Mouse (Mus musculus): ENCODE data around the gene Acp4. TPM values are rescaled to one million over a fixed set of nuclear protein-coding genes. Genes with fewer than 3 reads are reported as not detected.

Acp4 gene
- total and polyA plus RNA-seq, 3 experiments = 0.57 TPM; not detected in 2

DNA sequence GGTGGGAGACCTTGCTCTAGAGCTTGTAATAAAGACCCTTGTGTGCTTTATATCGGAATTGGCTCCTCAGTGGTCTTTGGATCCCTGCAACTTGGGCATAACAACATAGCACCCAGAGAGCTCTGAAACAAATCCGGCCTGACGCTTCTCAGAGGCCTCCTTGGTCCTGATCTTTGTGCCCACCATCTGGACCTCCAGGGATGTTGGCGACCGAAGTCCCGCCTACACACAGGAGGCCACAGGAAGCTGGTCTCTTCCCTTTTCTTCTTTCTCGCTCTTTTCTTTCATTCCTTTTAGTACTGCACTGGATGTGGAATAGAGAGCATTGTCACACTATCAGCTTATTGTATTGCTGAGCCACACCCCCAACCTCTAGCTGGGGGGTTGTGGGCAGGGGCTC lies 16.3 kb upstream of the Acp4 start:
- dilution Hi-C loops (cut with MboI; ENCODE audit: extremely low pct_ligation_motif_present, extremely low pct_unique_long_range_greater_than_20kb, low sequenced_read_pairs) = no loop called here
- TF ChIP-seq PAX5 (IDR thresholded peaks at IDR 0.05; ENCODE audit: low read length) (no peak), POLR2AphosphoS2 (IDR thresholded peaks at IDR 0.05; ENCODE audit: low read depth, low read length) (no peak), CHD1 (IDR thresholded peaks at IDR 0.05; ENCODE audit: low read depth, low read length) (no peak), EP300 (IDR thresholded peaks at IDR 0.05; ENCODE audit: low read length) (no peak), JUND (conservative IDR thresholded peaks at IDR 0.05; ENCODE audit: low read depth, low read length) (no peak), ETS1 (conservative IDR thresholded peaks at IDR 0.05; ENCODE audit: low read depth, low read length) (no peak), MAX (IDR thresholded peaks at IDR 0.05; ENCODE audit: low read length) (no peak), E2F4 (IDR thresholded peaks at IDR 0.05; ENCODE audit: insufficient replicate concordance, low read depth, low read length) (no peak), ELF1 (IDR thresholded peaks at IDR 0.05; ENCODE audit: low read depth, low read length) (no peak), RCOR1 (conservative IDR thresholded peaks at IDR 0.05; ENCODE audit: low read depth, low read length) (no peak), USF1 (IDR thresholded peaks at IDR 0.05; ENCODE audit: low read depth, low read length) (no peak), MAZ (IDR thresholded peaks at IDR 0.05; ENCODE audit: low read depth, low read length) (no peak), ZNF384 (IDR thresholded peaks at IDR 0.05; ENCODE audit: low read depth, low read length) (no peak), HCFC1 (IDR thresholded peaks at IDR 0.05; ENCODE audit: low read depth, low read length) (no peak), TCF12 (IDR thresholded peaks at IDR 0.05; ENCODE audit: low read depth, low read length) (no peak), IRF4 (IDR thresholded peaks at IDR 0.05; ENCODE audit: low read depth, low read length) (no peak), USF2 (conservative IDR thresholded peaks at IDR 0.05; ENCODE audit: low read depth, low read length) (no peak)
- no peak overlapping the region for H3K27ac ChIP-seq (ENCODE audit: insufficient read depth, low read depth)
- no peaks in the 10 kb centered on the region for H3K79me2 ChIP-seq (replicated peaks; ENCODE audit: control insufficient read depth, extremely low read depth, insufficient read depth, poor library complexity, severe bottlenecking)
- no peaks in the 10 kb centered on the region for H3K36me3 ChIP-seq (replicated peaks in 1 of 2; ENCODE audit: control insufficient read depth in 1 of 2, insufficient read depth in 1 of 2, low read length in 1 of 2)
- H3K4me2 ChIP-seq (ENCODE audit: insufficient read depth, low read depth, poor library complexity, severe bottlenecking) = no peak overlapping the region
- H3K9ac ChIP-seq (ENCODE audit: insufficient read depth, low read depth) = no peak overlapping the region
- DNase-seq (ENCODE audit: extremely low read depth) = no peak
- peaks cover 9% of the 10 kb centered on the region for H3K27me3 ChIP-seq (replicated peaks)
- H3K9me3 ChIP-seq (replicated peaks; ENCODE audit: low read length) = peaks cover 6% of the 10 kb centered on the region
- in situ Hi-C loops (cut with MboI; ENCODE audit: low pct_ligation_motif_present, low pct_unique_long_range_greater_than_20kb, low sequenced_read_pairs) = no loop called here
- no peak overlapping the region for H3K4me3 ChIP-seq (replicated peaks in 1 of 3; ENCODE audit: low read depth in 2 of 3, low read length in 2 of 3, poor library complexity in 1 of 3)
- H3K4me1 ChIP-seq (ENCODE audit: control insufficient read depth in 1 of 2, insufficient read depth in 2 of 2) = no peaks in the 10 kb centered on the region; a peak in 1 of 4 replicates

GRCm38 (mm10) chr7:44272546-44272945 lies 15.4 kb upstream of the Acp4 start:
- Histone ChIP-seq H3K79me2 (replicated peaks; ENCODE audit: control insufficient read depth, extremely low read depth, insufficient read depth, poor library complexity, severe bottlenecking) (no peaks in the 10 kb centered on the region), H3K27ac (ENCODE audit: insufficient read depth, low read depth) (no peak overlapping the region), H3K4me3 (replicated peaks in 1 of 3; ENCODE audit: low read depth in 2 of 3, low read length in 2 of 3, poor library complexity in 1 of 3) (no peak overlapping the region), H3K9ac (ENCODE audit: insufficient read depth, low read depth) (no peak overlapping the region), H3K4me1 (ENCODE audit: control insufficient read depth in 1 of 2, insufficient read depth in 2 of 2) (no peaks in the 10 kb centered on the region; a peak in 1 of 4 replicates), H3K4me2 (ENCODE audit: insufficient read depth, low read depth, poor library complexity, severe bottlenecking) (no peak overlapping the region), H3K9me3 (replicated peaks; ENCODE audit: low read length) (no peaks in the 10 kb centered on the region), H3K27me3 (replicated peaks) (peaks cover 18% of the 10 kb centered on the region), H3K36me3 (replicated peaks in 1 of 2; ENCODE audit: control insufficient read depth in 1 of 2, insufficient read depth in 1 of 2, low read length in 1 of 2) (no peaks in the 10 kb centered on the region)
- in situ Hi-C loops (cut with MboI; ENCODE audit: low pct_ligation_motif_present, low pct_unique_long_range_greater_than_20kb, low sequenced_read_pairs) = no loop called here
- DNase-seq (ENCODE audit: extremely low read depth) = no peak
- no peak for TF ChIP-seq IRF4 (IDR thresholded peaks at IDR 0.05; ENCODE audit: low read depth, low read length)
- TF ChIP-seq SMC3 (IDR thresholded peaks at IDR 0.05; ENCODE audit: low read depth, low read length) = no peak
- TF ChIP-seq ZNF384 (IDR thresholded peaks at IDR 0.05; ENCODE audit: low read depth, low read length) = no peak
- TF ChIP-seq UBTF (IDR thresholded peaks at IDR 0.05; ENCODE audit: low read depth, low read length) = no peak
- TF ChIP-seq ZMIZ1 (IDR thresholded peaks at IDR 0.05; ENCODE audit: low read depth, low read length) = no peak
- TF ChIP-seq CTCF (conservative IDR thresholded peaks at IDR 0.05 in 1 of 2, IDR thresholded peaks at IDR 0.05 in 1 of 2; ENCODE audit: low read depth in 2 of 2, low read length in 2 of 2) = no peak
- TF ChIP-seq POLR2A (IDR thresholded peaks at IDR 0.05; ENCODE audit: low read depth, low read length) = no peak
- no peak for TF ChIP-seq ETS1 (conservative IDR thresholded peaks at IDR 0.05; ENCODE audit: low read depth, low read length)
- TF ChIP-seq MXI1 (IDR thresholded peaks at IDR 0.05; ENCODE audit: low read depth, low read length) = no peak
- no peak for TF ChIP-seq KAT2A (IDR thresholded peaks at IDR 0.05; ENCODE audit: insufficient replicate concordance, low read length)
- TF ChIP-seq RAD21 (IDR thresholded peaks at IDR 0.05; ENCODE audit: low read depth, low read length) = no peak
- no peak for TF ChIP-seq SIN3A (IDR thresholded peaks at IDR 0.05; ENCODE audit: low read length)
- TF ChIP-seq EP300 (IDR thresholded peaks at IDR 0.05; ENCODE audit: low read length) = no peak
- TF ChIP-seq MAX (IDR thresholded peaks at IDR 0.05; ENCODE audit: low read length) = no peak
- no peak for TF ChIP-seq CHD1 (IDR thresholded peaks at IDR 0.05; ENCODE audit: low read depth, low read length)
- no peak for TF ChIP-seq NELFE (IDR thresholded peaks at IDR 0.05; ENCODE audit: low read depth, low read length)
- dilution Hi-C loops (cut with MboI; ENCODE audit: extremely low pct_ligation_motif_present, extremely low pct_unique_long_range_greater_than_20kb, low sequenced_read_pairs) = no loop called here
